Comparison of ENCODE assay signal across 26 mouse cellular contexts in genomic region chr9:14921254-14921653, GRCm38 (mm10). TPM values are rescaled to one million over a fixed set of nuclear protein-coding genes. Genes with fewer than 3 reads are reported as not detected.
DNase-seq lines count a peak whose midpoint lies in the region; ATAC-seq and TF ChIP-seq lines count a peak whose summit lies in the region.
"Had no signal": no experiment of that assay in that cellular context is flagged by ENCODE, and none has a peak within 500 bp of the region (broad histone marks: within the 10 kb centered on the region; RNA-seq: fewer than 3 reads in every experiment).

No protein-coding gene starts in this region.

- no peaks in the 10 kb centered on the region for H3K4me1 ChIP-seq in forebrain, embryonic 15.5 days
- peaks cover 6% of the 10 kb centered on the region for H3K4me1 ChIP-seq in forebrain, embryonic 10.5 days
- H3K4me1 ChIP-seq in intestine, embryonic 14.5 days (replicated peaks; ENCODE audit: control insufficient read depth, insufficient read depth, low read length) = peaks cover 13% of the 10 kb centered on the region
- no peaks in the 10 kb centered on the region for H3K4me1 ChIP-seq in intestine, postnatal 0 days (replicated peaks; ENCODE audit: control insufficient read depth, insufficient read depth, low read length)
- H3K4me1 ChIP-seq: limb, embryonic 15.5 days; liver, embryonic 15.5 days; stomach, embryonic 15.5 days had no signal

- peak; percentile 70; the same call in 1 of the 2 replicates for ATAC-seq in forebrain, embryonic 15.5 days (replicated peaks)
- no peak for ATAC-seq in intestine, embryonic 14.5 days (replicated peaks; ENCODE audit: low FRiP score, low TSS enrichment, low read depth)
- no peak for ATAC-seq in intestine, postnatal 0 days

- H3K9ac ChIP-seq in forebrain, embryonic 15.5 days (replicated peaks) = no peak overlapping the region
- H3K9ac ChIP-seq in intestine, embryonic 14.5 days (ENCODE audit: low read length) = no peak overlapping the region
- H3K9ac ChIP-seq in intestine, postnatal 0 days (ENCODE audit: low read depth, low read length) = no peak overlapping the region
- H3K9ac ChIP-seq: embryonic facial prominence, embryonic 12.5 days; hindbrain, embryonic 15.5 days; limb, embryonic 15.5 days; liver, embryonic 15.5 days; stomach, embryonic 15.5 days had no signal

- no peak for DNase-seq in forebrain, embryonic 10.5 days (ENCODE audit: extremely low spot score, low spot score)
- DNase-seq in intestine, embryonic 14.5 days (ENCODE audit: low spot score) = peak; percentile 33
- DNase-seq in CD4-positive helper T cell, adult 2 months (ENCODE audit: low read depth, low spot score) = peak; percentile 33
- DNase-seq in brain, embryonic 14.5 days (ENCODE audit: low read depth) = peak; percentile 33
- no peak for DNase-seq in gastrocnemius, postnatal 4 days (ENCODE audit: low spot score in 2 of 2)
- no peak for DNase-seq in thymus, postnatal 36 days
- DNase-seq: adrenal gland, adult 2 months; cerebellum, adult 8-10 months; gastrocnemius, postnatal 25 days; heart, postnatal 14 days; kidney, adult 8-10 months; kidney, postnatal 14 days; right cerebral cortex, postnatal 25 days had no signal

- no peak overlapping the region for H3K27ac ChIP-seq in forebrain, embryonic 15.5 days (replicated peaks)
- no peak overlapping the region for H3K27ac ChIP-seq in forebrain, embryonic 10.5 days
- H3K27ac ChIP-seq in intestine, embryonic 14.5 days (ENCODE audit: low read depth) = no peak overlapping the region
- no peak overlapping the region for H3K27ac ChIP-seq in intestine, postnatal 0 days (ENCODE audit: low read depth, low read length)
- H3K27ac ChIP-seq: embryonic facial prominence, embryonic 12.5 days; hindbrain, embryonic 15.5 days; limb, embryonic 15.5 days; liver, embryonic 15.5 days; stomach, embryonic 15.5 days had no signal

- no peaks in the 10 kb centered on the region for H3K36me3 ChIP-seq in forebrain, embryonic 15.5 days
- no peaks in the 10 kb centered on the region for H3K36me3 ChIP-seq in forebrain, embryonic 10.5 days (replicated peaks)
- H3K36me3 ChIP-seq in intestine, embryonic 14.5 days (ENCODE audit: control insufficient read depth, insufficient read depth, low read length) = no peaks in the 10 kb centered on the region
- H3K36me3 ChIP-seq in intestine, postnatal 0 days (ENCODE audit: control insufficient read depth, insufficient read depth) = no peaks in the 10 kb centered on the region
- H3K36me3 ChIP-seq: embryonic facial prominence, embryonic 12.5 days; hindbrain, embryonic 15.5 days; limb, embryonic 15.5 days; liver, embryonic 15.5 days; stomach, embryonic 15.5 days had no signal

- no peak for TF ChIP-seq POLR2A in brain, embryonic 14.5 days (IDR thresholded peaks at IDR 0.05; ENCODE audit: borderline replicate concordance, extremely low read depth, insufficient read depth, insufficient read length, poor library complexity, severe bottlenecking)

- H3K4me3 ChIP-seq in forebrain, embryonic 15.5 days = no peak overlapping the region
- H3K4me3 ChIP-seq in forebrain, embryonic 10.5 days = no peak overlapping the region
- H3K4me3 ChIP-seq in intestine, embryonic 14.5 days (ENCODE audit: low read depth, low read length) = no peak overlapping the region
- no peak overlapping the region for H3K4me3 ChIP-seq in intestine, postnatal 0 days (ENCODE audit: low read depth, low read length)
- H3K4me3 ChIP-seq: embryonic facial prominence, embryonic 12.5 days; erythroblast, embryonic 14.5 days; hindbrain, embryonic 15.5 days; limb, embryonic 15.5 days; liver, embryonic 15.5 days; stomach, embryonic 15.5 days had no signal

- WGBS in forebrain, embryonic 15.5 days = 57% methylated on average over 4 of the region's 4 CpGs
- 70% methylated on average over 4 of the region's 4 CpGs for WGBS in forebrain, embryonic 10.5 days
- 73% methylated on average over 4 of the region's 4 CpGs for WGBS in intestine, embryonic 14.5 days
- 78% methylated on average over 4 of the region's 4 CpGs for WGBS in intestine, postnatal 0 days

- no peaks in the 10 kb centered on the region for H3K27me3 ChIP-seq in forebrain, embryonic 15.5 days
- H3K27me3 ChIP-seq in forebrain, embryonic 10.5 days (ENCODE audit: poor library complexity, severe bottlenecking) = no peaks in the 10 kb centered on the region
- H3K27me3 ChIP-seq in intestine, embryonic 14.5 days (replicated peaks; ENCODE audit: control insufficient read depth, insufficient read depth, low read length) = no peaks in the 10 kb centered on the region
- no peaks in the 10 kb centered on the region for H3K27me3 ChIP-seq in intestine, postnatal 0 days (replicated peaks; ENCODE audit: control insufficient read depth, insufficient read depth, low read length)
- H3K27me3 ChIP-seq: embryonic facial prominence, embryonic 12.5 days; hindbrain, embryonic 15.5 days; limb, embryonic 15.5 days; liver, embryonic 15.5 days; stomach, embryonic 15.5 days had no signal

- H3K4me2 ChIP-seq in forebrain, embryonic 15.5 days (replicated peaks) = no peak overlapping the region
- H3K4me2 ChIP-seq in intestine, embryonic 14.5 days (ENCODE audit: low read length) = no peak overlapping the region
- no peak overlapping the region for H3K4me2 ChIP-seq in intestine, postnatal 0 days (replicated peaks; ENCODE audit: low read depth)
- H3K4me2 ChIP-seq: embryonic facial prominence, embryonic 12.5 days; heart, embryonic 11.5 days; hindbrain, embryonic 15.5 days; limb, embryonic 15.5 days; liver, embryonic 15.5 days; stomach, embryonic 15.5 days had no signal

- no peak for TF ChIP-seq CTCF in intestine, postnatal 0 days (IDR thresholded peaks at IDR 0.05; ENCODE audit: low read depth)
- TF ChIP-seq CTCF in brain, embryonic 14.5 days (IDR thresholded peaks at IDR 0.05; ENCODE audit: borderline replicate concordance, extremely low read depth, insufficient read depth, insufficient read length) = no peak

- no peaks in the 10 kb centered on the region for H3K9me3 ChIP-seq in forebrain, embryonic 15.5 days
- H3K9me3 ChIP-seq in forebrain, embryonic 10.5 days = no peaks in the 10 kb centered on the region
- H3K9me3 ChIP-seq in intestine, embryonic 14.5 days (ENCODE audit: control insufficient read depth, low read length) = no peaks in the 10 kb centered on the region
- no peaks in the 10 kb centered on the region for H3K9me3 ChIP-seq in intestine, postnatal 0 days (ENCODE audit: control insufficient read depth)
- H3K9me3 ChIP-seq: embryonic facial prominence, embryonic 12.5 days; hindbrain, embryonic 15.5 days; limb, embryonic 15.5 days; liver, embryonic 15.5 days; stomach, embryonic 15.5 days had no signal

RNA-seq across cellular contexts. Expression of gene Izumo1r, which starts 17.5 kb away (rescaled TPM):
- polyA plus RNA-seq in forebrain, embryonic 15.5 days (2015; fragmentation: Nextera tagmentation; extraction: Ambion mirVana) = not detected in 2 replicates
- polyA plus RNA-seq in forebrain, embryonic 10.5 days (2016; fragmentation: Nextera tagmentation; extraction: Ambion mirVana) = 0.22 TPM in 1 of 2 replicates, not detected in the other
- not detected in 2 replicates for polyA plus RNA-seq in intestine, embryonic 14.5 days (2014; fragmentation: Nextera tagmentation; extraction: Ambion mirVana)
- polyA plus RNA-seq in intestine, postnatal 0 days (2015; fragmentation: Nextera tagmentation; extraction: Ambion mirVana) = not detected in 2 replicates
- polyA plus RNA-seq in brain, embryonic 14.5 days (2012; rRNA removed) = not detected in 2 replicates
- total RNA-seq in gastrocnemius, postnatal 4 days (2021) = not detected
- total RNA-seq: adrenal gland, adult 2 months; common myeloid progenitor, adult 5-6 weeks; gastrocnemius, postnatal 25 days; layer of hippocampus, adult 8-10 months; left cerebral cortex, adult 18-20 months; left cerebral cortex, postnatal 36 days had no signal
- polyA plus RNA-seq: erythroblast, embryonic 14.5 days; heart, embryonic 11.5 days; hindbrain, embryonic 15.5 days; liver, embryonic 15.5 days; stomach, embryonic 15.5 days had no signal

Comparison
In these comparisons a context has a peak if more than half of its experiments do, and no peak if none do; other contexts are left out.
1. DNase-seq: peak in intestine, embryonic 14.5 days (single experiment), CD4-positive helper T cell, adult 2 months (single experiment) and brain, embryonic 14.5 days (single experiment); none in forebrain, embryonic 10.5 days (single experiment), gastrocnemius, postnatal 4 days (0 of 2) and thymus, postnatal 36 days (0 of 2).